Mouse (Mus musculus) kidney, adult 18-20 months (tissue): ENCODE results near the gene Gpc4.

Experiments
- DNase-seq: peaks from one replicate; pipeline ENCODE4 v3.0.0; 2021

Gpc4 gene

GRCm38 (mm10) chrX:52144491-52144890 lies 20.6 kb downstream of the Gpc4 start:
- DNase-seq, result no peak

- no peak for DNase-seq
These were observed 24.7 kb downstream of the Gpc4 start for GRCm38 (mm10) chrX:52140316-52140715.

- DNase-seq, result no peak
These were observed 26.5 kb downstream of the Gpc4 start for GRCm38 (mm10) chrX:52138461-52139075.

GRCm38 (mm10) chrX:52138033-52138432 lies 27.0 kb downstream of the Gpc4 start:
- DNase-seq, result no peak

GRCm38 (mm10) chrX:52136525-52136924 lies 28.5 kb downstream of the Gpc4 start:
- DNase-seq, result no peak

- DNase-seq, result no peak
These were observed 35.4 kb downstream of the Gpc4 start for GRCm38 (mm10) chrX:52129604-52130003.

GRCm38 (mm10) chrX:52128794-52129193 lies 36.3 kb downstream of the Gpc4 start:
- DNase-seq, result peak; percentile 38

GRCm38 (mm10) chrX:52113651-52114050 lies 51.4 kb downstream of the Gpc4 start:
- DNase-seq, result no peak

GRCm38 (mm10) chrX:52109663-52110062 lies 55.4 kb downstream of the Gpc4 start:
- peak; percentile 23 for DNase-seq

GRCm38 (mm10) chrX:52108966-52109365 lies 56.1 kb downstream of the Gpc4 start:
- DNase-seq, result no peak

- no peak for DNase-seq
These were observed 61.3 kb downstream of the Gpc4 start for GRCm38 (mm10) chrX:52103771-52104170.

- no peak for DNase-seq
These were observed 63.1 kb downstream of the Gpc4 start for GRCm38 (mm10) chrX:52101940-52102339.

GRCm38 (mm10) chrX:52101445-52101844 lies 63.6 kb downstream of the Gpc4 start:
- DNase-seq, result no peak

- peak; percentile 53 for DNase-seq
These were observed 77.2 kb downstream of the Gpc4 start for GRCm38 (mm10) chrX:52087726-52088348.

- DNase-seq, result no peak
These were observed 78.0 kb downstream of the Gpc4 start for GRCm38 (mm10) chrX:52086885-52087573.

GRCm38 (mm10) chrX:52083557-52083956 lies 81.5 kb downstream of the Gpc4 start:
- no peak for DNase-seq

GRCm38 (mm10) chrX:52072410-52072809 lies 92.6 kb downstream of the Gpc4 start:
- DNase-seq, result no peak

GRCm38 (mm10) chrX:52053416-52053815 lies 111.6 kb downstream of the Gpc4 start:
- DNase-seq, result no peak

- DNase-seq, result peak; percentile 36
These were observed 113.0 kb downstream of the Gpc4 start for GRCm38 (mm10) chrX:52052011-52052410.

- no peak for DNase-seq
These were observed 114.1 kb downstream of the Gpc4 start for GRCm38 (mm10) chrX:52050941-52051340.

- DNase-seq, result no peak
These were observed 125.2 kb downstream of the Gpc4 start for GRCm38 (mm10) chrX:52039875-52040274.

- DNase-seq, result no peak
These were observed 134.9 kb downstream of the Gpc4 start for GRCm38 (mm10) chrX:52030146-52030545.

- peak; percentile 13 for DNase-seq
These were observed 147.4 kb downstream of the Gpc4 start for GRCm38 (mm10) chrX:52017660-52018059.
